Mouse (Mus musculus): ENCODE results near the gene Tlr4. TPM values are rescaled to one million over a fixed set of nuclear protein-coding genes. Genes with fewer than 3 reads are reported as not detected.

Gene Tlr4
- polyA plus RNA-seq, 1 experiment: 1.3 TPM

DNA sequence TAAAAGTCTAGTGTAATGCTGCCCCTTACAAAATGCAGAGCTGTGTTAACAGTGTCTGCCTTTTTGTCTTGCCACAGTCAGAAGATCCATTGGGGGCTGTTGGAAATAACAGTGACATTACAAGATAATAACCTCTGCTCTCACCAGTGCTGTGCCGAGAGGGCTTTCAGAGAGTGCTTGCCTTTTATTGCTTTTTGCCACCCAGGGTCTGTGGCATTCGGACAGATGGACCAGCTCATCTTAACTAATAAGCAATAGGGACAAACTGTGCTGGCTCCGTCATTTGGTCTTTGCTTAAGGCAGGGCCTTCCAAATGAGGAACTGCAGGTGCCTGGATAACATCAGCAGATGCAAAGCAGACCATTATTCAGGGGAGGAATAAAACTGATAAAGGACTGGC, 147.5 kb downstream of the Tlr4 start:
- H3K4me1 ChIP-seq (ENCODE audit: control insufficient read depth, insufficient read depth, insufficient read length): no peaks in the 10 kb centered on the region
- 78% methylated on average over 3 of the region's 3 CpGs for WGBS
- H3K27ac ChIP-seq (ENCODE audit: insufficient read depth, low read length): no peak overlapping the region
- TF ChIP-seq CTCF (IDR thresholded peaks at IDR 0.05; ENCODE audit: extremely low read depth, insufficient read depth, insufficient read length, insufficient replicate concordance): no peak
- no peak for TF ChIP-seq POLR2A (IDR thresholded peaks at IDR 0.05; ENCODE audit: low read depth, low read length)
- H3K27me3 ChIP-seq (ENCODE audit: control insufficient read depth, insufficient read depth, low read length): no peaks in the 10 kb centered on the region
- H3K36me3 ChIP-seq (ENCODE audit: control insufficient read depth, insufficient read depth, low read length): no peaks in the 10 kb centered on the region
- H3K4me3 ChIP-seq (ENCODE audit: extremely low read depth, insufficient read depth, insufficient read length): no peak overlapping the region
- DNase-seq (ENCODE audit: low read depth in 1 of 2, low spot score in 2 of 2): no peak

All from spleen, adult 2 months (tissue).